8 mouse cellular contexts compared by ENCODE assay signal in the genomic region with DNA sequence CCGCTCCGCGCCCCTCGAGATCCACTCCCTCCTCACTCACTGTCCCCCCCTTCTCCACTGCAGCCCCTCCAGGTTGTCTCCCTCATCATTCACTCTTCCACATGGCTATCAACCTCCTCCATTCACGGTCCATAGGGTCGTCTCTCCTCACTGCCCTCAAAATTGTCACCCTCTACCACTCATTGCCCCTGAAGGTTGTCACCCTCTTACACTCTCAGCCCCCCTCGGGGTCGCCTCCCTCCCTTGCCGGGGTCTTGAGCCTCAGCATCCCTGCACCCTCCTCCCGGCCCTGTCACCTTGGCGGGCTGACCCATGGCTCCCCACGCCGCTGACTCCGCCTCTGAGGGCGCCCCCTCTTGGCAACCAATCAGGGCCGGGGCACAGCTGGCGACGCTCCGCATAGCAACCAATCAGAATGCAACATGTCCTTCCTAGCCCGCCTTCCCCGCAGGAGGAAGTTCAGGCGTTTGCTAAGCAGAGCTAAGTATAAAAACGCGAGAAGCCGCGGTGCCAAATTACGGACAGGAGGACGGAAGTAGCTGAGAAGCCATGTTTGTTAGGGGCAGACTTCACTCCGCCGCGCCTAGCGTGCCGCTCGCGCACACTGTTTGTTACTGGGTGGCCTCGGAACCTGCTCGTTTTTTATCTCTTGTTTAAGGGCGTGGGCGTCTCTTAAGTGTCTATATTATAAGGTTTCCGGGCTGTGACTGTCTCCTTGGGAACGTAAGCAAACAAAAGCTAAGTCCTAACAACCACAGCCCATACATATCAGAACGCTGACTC. TPM values are rescaled to one million over a fixed set of nuclear protein-coding genes. Genes with fewer than 3 reads are reported as not detected.
DNase-seq lines count a peak whose midpoint lies in the region; ATAC-seq lines count a peak whose summit lies in the region.

A gene (minus strand): TSS at position 661 of the 783 bp plus-strand sequence.

- H3K4me2 ChIP-seq in hindbrain, embryonic 15.5 days: peak within 1 kb of the TSS; percentile 83

- H3K9ac ChIP-seq in hindbrain, embryonic 15.5 days: peak within 1 kb of the TSS; percentile 72

- H3K9me3 ChIP-seq in hindbrain, embryonic 15.5 days: no peaks in the 10 kb centered on the region

- peak; percentile 99 for DNase-seq in T-cell, adult 2 months (ENCODE audit: low spot score)
- peak; percentile 97 to 98 for DNase-seq in cerebellum, postnatal 36 days
- DNase-seq in frontal cortex, postnatal 36 days (ENCODE audit: low spot score in 2 of 2): peak; percentile 96 to 98
- DNase-seq in left cerebral cortex, adult 11 months (ENCODE audit: low spot score): peak; percentile 97
- DNase-seq in lung, postnatal 4 days: peak; percentile 98
- peak; percentile 94 for DNase-seq in retina, postnatal 7 days (ENCODE audit: low read depth, low spot score)
- DNase-seq in urinary bladder, adult 2 months (ENCODE audit: low spot score): peak; percentile 94

- no peaks in the 10 kb centered on the region for H3K36me3 ChIP-seq in hindbrain, embryonic 15.5 days

- under 1% methylated on average over 42 of the region's 42 CpGs for WGBS in hindbrain, embryonic 15.5 days

- ATAC-seq in hindbrain, embryonic 15.5 days (ENCODE audit: low FRiP score, low read depth): peak; percentile 98

- H3K4me3 ChIP-seq in hindbrain, embryonic 15.5 days: peak within 1 kb of the TSS; percentile 53

- H3K4me1 ChIP-seq in hindbrain, embryonic 15.5 days (replicated peaks): peaks cover 19% of the 10 kb centered on the region

- no peaks in the 10 kb centered on the region for H3K27me3 ChIP-seq in hindbrain, embryonic 15.5 days

- H3K27ac ChIP-seq in hindbrain, embryonic 15.5 days (replicated peaks): peak within 1 kb of the TSS; percentile 94

RNA-seq across cellular contexts. Expression of the gene that starts here (rescaled TPM):
- polyA plus RNA-seq in hindbrain, embryonic 15.5 days (2015; fragmentation: Nextera tagmentation; extraction: Ambion mirVana): 10.2 and 12.2 TPM in 2 replicates
- polyA plus RNA-seq in urinary bladder, adult 2 months (2012; rRNA removed): 5.0 and 6.3 TPM in 2 replicates

Comparison
In these comparisons a context has a peak if more than half of its experiments do, and no peak if none do; other contexts are left out.
1. Peak in every context shown above with its lines: DNase-seq, ATAC-seq, H3K4me3 ChIP-seq and H3K27ac ChIP-seq.